Mouse (Mus musculus): ENCODE data around the gene Foxp1.

DNA sequence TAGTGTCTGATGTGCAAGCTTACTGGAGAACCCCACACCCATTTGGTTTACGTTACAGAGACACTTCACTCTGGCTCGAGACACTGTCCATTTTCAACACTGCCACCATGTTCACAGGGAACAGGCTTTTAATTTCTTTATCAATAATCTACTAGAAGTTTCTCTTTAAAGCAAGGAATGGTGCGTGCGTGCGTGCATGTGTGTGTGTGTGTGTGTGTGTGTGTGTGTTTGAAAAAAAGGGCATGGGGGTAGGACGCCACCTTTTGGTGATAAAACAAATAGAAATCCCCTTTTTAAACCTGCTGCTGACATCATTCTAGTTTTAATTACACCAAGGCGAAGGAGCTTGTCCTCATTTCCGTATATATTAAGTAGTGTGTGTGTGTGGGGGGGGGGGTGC, 2.8 kb upstream of the Foxp1 start:
- TF ChIP-seq CTCF (IDR thresholded peaks at IDR 0.05; ENCODE audit: extremely low read depth, insufficient read depth, insufficient read length, insufficient replicate concordance) (no peak), POLR2A (IDR thresholded peaks at IDR 0.05; ENCODE audit: low read depth, low read length) (no peak)
